8 mouse cellular contexts compared by ENCODE assay signal in the genomic region with DNA sequence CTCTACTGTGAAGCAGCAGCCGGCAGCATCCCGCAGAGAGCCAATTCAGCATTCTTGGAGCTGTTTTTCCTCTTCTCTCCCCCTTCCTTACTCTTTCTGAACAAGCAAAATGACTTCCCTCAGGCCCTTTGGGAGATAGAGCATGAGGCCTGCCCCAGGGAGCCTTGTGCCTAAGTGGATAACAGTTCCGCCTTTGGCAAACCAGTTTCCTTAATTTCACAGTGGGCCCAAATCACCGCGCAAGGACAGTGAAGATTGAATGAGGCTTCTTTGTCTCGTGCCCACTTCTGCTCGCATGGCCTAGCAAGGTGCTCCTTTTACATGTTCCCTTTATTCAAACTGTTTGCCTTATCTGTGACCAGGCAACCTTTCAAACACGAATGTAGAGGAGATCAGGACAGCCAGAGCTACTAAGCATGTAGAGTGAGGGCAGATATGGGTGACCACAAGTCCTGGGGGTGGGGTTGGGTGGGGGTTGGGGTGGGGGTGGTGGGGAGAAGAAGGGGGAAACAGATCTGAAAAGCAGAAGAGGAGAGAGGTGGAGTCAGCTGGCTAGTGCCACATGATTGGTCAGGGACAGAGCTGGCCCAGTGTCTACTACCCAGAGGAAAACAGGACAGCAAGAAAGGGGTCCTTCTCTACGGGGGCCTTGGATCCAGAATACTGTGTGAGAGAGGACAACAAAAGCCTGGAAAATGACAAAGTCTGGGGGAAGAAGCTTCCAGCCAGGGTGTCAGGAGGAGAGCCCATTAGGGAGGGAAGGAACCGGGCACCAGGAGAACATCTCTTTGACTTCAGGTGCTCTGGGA.
DNase-seq lines count a peak whose midpoint lies in the region; ATAC-seq lines count a peak whose summit lies in the region.

No protein-coding gene starts in this region.

- ATAC-seq in hindbrain, embryonic 14.5 days (ENCODE audit: low FRiP score) = peak; percentile 41

- DNase-seq in cerebellum, postnatal 14 days = peak; percentile 15 to 22
- DNase-seq in cerebellum, postnatal 25 days = no peak
- DNase-seq in hindbrain, embryonic 14.5 days (ENCODE audit: low spot score) = no peak
- DNase-seq in midbrain, embryonic 10.5 days (ENCODE audit: low spot score) = peak; percentile 22
- DNase-seq in ovary, postnatal 14 days (ENCODE audit: low spot score) = no peak
- DNase-seq in cerebellum, adult 8-10 months = no peak
- no peak for DNase-seq in urinary bladder, postnatal 14 days (ENCODE audit: low spot score)

- no peaks in the 10 kb centered on the region for H3K27me3 ChIP-seq in hindbrain, embryonic 14.5 days (ENCODE audit: control insufficient read depth, insufficient read depth, low read length)
- peaks cover 44% of the 10 kb centered on the region for H3K27me3 ChIP-seq in midbrain, embryonic 10.5 days (ENCODE audit: low read depth, poor library complexity, severe bottlenecking)

- H3K27ac ChIP-seq in brown adipose tissue, adult 24 weeks (replicated peaks; ENCODE audit: low read depth, low read length) = 0 out of 2 replicates have a peak overlapping the region, but pooled peaks have one; percentile 1
- H3K27ac ChIP-seq in hindbrain, embryonic 14.5 days = peak overlapping the region; percentile 92
- peak overlapping the region; percentile 83 for H3K27ac ChIP-seq in midbrain, embryonic 10.5 days (replicated peaks)

- no peaks in the 10 kb centered on the region for H3K36me3 ChIP-seq in hindbrain, embryonic 14.5 days (replicated peaks; ENCODE audit: control insufficient read depth, insufficient read depth)
- no peaks in the 10 kb centered on the region for H3K36me3 ChIP-seq in midbrain, embryonic 10.5 days

- H3K9ac ChIP-seq in hindbrain, embryonic 14.5 days = peak overlapping the region; percentile 74

- peak overlapping the region; percentile 54 for H3K4me3 ChIP-seq in brown adipose tissue, adult 24 weeks (ENCODE audit: insufficient read depth, low read depth, low read length)
- H3K4me3 ChIP-seq in hindbrain, embryonic 14.5 days (replicated peaks; ENCODE audit: low read length) = peak overlapping the region; percentile 40
- H3K4me3 ChIP-seq in midbrain, embryonic 10.5 days = peak overlapping the region; percentile 54

- H3K4me2 ChIP-seq in hindbrain, embryonic 14.5 days (replicated peaks) = peak overlapping the region; percentile 62

- no peaks in the 10 kb centered on the region for H3K4me1 ChIP-seq in brown adipose tissue, adult 24 weeks (ENCODE audit: control insufficient read depth, insufficient read depth, insufficient read length, low read length)
- peaks cover 15% of the 10 kb centered on the region for H3K4me1 ChIP-seq in hindbrain, embryonic 14.5 days (replicated peaks; ENCODE audit: control insufficient read depth, insufficient read depth, low read length)
- H3K4me1 ChIP-seq in midbrain, embryonic 10.5 days = peaks cover 19% of the 10 kb centered on the region

- no peaks in the 10 kb centered on the region for H3K9me3 ChIP-seq in hindbrain, embryonic 14.5 days (ENCODE audit: control insufficient read depth, low read length)
- H3K9me3 ChIP-seq in midbrain, embryonic 10.5 days (replicated peaks) = no peaks in the 10 kb centered on the region

- 12% methylated on average over 10 of the region's 10 CpGs for WGBS in hindbrain, embryonic 14.5 days
- 17% methylated on average over 10 of the region's 10 CpGs for WGBS in midbrain, embryonic 10.5 days

Comparison
In these comparisons a context has a peak if more than half of its experiments do, and no peak if none do; other contexts are left out.
1. DNase-seq: peak in cerebellum, postnatal 14 days (2 of 2) and midbrain, embryonic 10.5 days (single experiment); none in cerebellum, postnatal 25 days (0 of 2), hindbrain, embryonic 14.5 days (single experiment), ovary, postnatal 14 days (single experiment), cerebellum, adult 8-10 months (single experiment) and urinary bladder, postnatal 14 days (single experiment).
2. H3K27ac ChIP-seq: peak in every context shown above with its lines; median percentile 92 in hindbrain, embryonic 14.5 days; 83 in midbrain, embryonic 10.5 days; 1 in brown adipose tissue, adult 24 weeks.
3. Peak in every context shown above with its lines, with median percentiles within 50 percentile points of each other: H3K4me3 ChIP-seq.